Mouse (Mus musculus) frontal cortex, adult 2 months (tissue): ENCODE results near the gene Tnik. TPM values are rescaled to one million over a fixed set of nuclear protein-coding genes. Genes with fewer than 3 reads are reported as not detected.
A peak's percentile ranks its signal among the peaks of the same experiment; 100 is the strongest.

Experiments
- DNase-seq, 2 experiments: peaks; one replicate each; pipeline ENCODE4 v3.0.0; 2022; ENCODE audit warnings: low spot score in 1 of 2; ENCODE audit errors: extremely low spot score in 1 of 2
- polyA plus RNA-seq: library from polyadenylated mRNA; depleted of rRNA; stranded (reverse); fragments of >200 nt; gene quantifications from 2 replicates; pipeline ENCODE4 v1.2.3, GENCODE M21; 2012; rRNA removed

The Tnik gene
- polyA plus RNA-seq: 109 and 129 TPM in 2 replicates

GRCm38 (mm10) chr3:28263002-28263947 lies at the start of gene Tnik:
Gene Tnik (plus strand): TSS chr3:28263214.
- DNase-seq: peak; percentile 91 to 95

GRCm38 (mm10) chr3:28214886-28215311 lies 48.1 kb upstream of the Tnik start:
- DNase-seq: no peak

- DNase-seq: no peak
Measured at GRCm38 (mm10) chr3:28217001-28217400, 46.0 kb upstream of the Tnik start.

- DNase-seq: no peak
Measured at GRCm38 (mm10) chr3:28219533-28219932, 43.5 kb upstream of the Tnik start.

- no peak for DNase-seq
Measured at GRCm38 (mm10) chr3:28219964-28220363, 43.0 kb upstream of the Tnik start.

GRCm38 (mm10) chr3:28224437-28225356 lies 38.3 kb upstream of the Tnik start:
- no peak for DNase-seq

DNA sequence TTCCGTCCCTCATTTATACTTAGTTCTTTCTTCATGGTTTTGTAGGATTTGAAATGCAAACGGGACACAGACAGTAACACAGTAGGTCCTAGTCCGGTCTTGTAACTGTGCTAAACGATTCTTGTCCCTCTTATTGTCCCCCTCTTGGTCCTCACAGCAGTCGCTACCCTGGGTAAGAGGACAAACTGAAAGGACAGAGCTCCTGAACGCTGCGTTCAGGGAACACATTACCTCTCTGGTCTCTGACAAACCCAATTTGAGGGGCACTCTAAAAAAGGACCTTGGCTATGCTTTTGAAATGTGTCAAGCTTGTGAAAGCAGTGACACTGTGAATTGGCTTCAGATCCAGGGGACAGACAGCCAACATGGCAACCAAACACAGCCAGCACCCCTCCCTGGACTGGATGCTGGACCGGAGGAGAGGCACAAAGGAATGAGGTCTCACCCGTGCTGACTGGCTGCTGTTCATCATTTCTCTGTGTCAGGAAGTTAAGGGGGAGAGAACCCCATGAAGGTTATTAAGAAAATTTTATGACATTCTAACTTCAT lies 37.6 kb upstream of the Tnik start:
- peak in 1 of 2 experiments; percentile 17 for DNase-seq

- no peak for DNase-seq
Measured at GRCm38 (mm10) chr3:28226181-28226580, 36.8 kb upstream of the Tnik start.

DNA sequence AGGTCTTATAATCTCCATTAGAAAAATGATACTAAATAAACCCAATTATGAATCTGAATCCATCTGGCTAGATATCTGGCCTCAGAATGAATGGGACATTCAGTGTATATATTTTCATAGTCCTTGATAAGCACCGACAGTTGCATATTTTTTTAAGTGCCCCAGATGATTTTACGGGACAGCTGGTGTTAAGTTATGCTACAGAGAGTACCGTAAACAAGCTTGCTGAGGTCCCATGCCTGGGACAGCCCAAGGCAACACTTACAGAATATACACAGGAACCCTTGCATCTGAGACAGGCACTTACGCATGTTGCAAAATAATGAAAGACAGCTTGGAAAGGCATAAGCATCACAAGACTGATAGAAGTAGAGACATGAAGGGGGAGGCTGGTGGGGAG lies 34.1 kb upstream of the Tnik start:
- DNase-seq: no peak

- DNase-seq: no peak
Measured at GRCm38 (mm10) chr3:28229503-28229902, 33.5 kb upstream of the Tnik start.

DNA sequence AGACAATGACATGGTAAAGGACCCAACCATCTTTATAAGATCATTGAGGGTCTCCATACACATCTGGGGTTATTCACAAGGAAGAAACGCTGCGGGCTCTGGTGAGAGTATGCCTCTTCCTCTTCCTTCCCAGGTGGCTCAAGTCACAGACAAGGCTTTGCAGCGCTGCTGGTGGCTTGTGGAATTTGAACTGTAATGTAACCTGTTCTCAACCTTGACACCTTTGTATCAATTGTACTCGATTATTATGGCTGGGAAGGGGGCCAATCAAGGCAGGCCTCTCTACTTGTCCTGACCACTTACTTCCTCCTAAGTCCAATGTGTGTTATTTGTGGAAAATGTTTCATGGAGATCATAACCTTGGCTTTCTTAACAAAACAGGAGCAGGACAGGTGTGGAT lies 30.1 kb upstream of the Tnik start:
- DNase-seq: no peak

GRCm38 (mm10) chr3:28234179-28234578 lies 28.8 kb upstream of the Tnik start:
- no peak for DNase-seq

GRCm38 (mm10) chr3:28236689-28237088 lies 26.3 kb upstream of the Tnik start:
- no peak for DNase-seq

DNA sequence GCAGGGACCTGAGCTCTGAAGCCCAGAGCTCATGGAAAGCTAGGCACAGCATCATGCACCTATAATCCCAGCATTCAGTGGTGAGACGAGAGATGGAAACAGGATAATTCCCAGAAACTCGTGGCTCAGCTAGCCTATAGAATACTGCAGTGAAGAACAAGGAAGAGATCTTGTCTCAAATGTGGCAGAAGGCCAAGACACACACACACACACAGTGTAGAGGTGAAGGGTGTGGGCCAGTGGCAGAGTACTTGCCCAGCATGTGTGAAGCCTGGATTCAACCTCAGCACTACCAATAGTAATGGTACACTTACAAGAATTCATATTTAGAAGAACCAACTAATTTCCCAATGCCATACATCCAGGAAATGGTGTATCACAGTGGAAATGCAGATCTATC lies 24.9 kb upstream of the Tnik start:
- DNase-seq: no peak

GRCm38 (mm10) chr3:28242561-28242960 lies 20.5 kb upstream of the Tnik start:
- DNase-seq: peak in 1 of 2 experiments; percentile 51

DNA sequence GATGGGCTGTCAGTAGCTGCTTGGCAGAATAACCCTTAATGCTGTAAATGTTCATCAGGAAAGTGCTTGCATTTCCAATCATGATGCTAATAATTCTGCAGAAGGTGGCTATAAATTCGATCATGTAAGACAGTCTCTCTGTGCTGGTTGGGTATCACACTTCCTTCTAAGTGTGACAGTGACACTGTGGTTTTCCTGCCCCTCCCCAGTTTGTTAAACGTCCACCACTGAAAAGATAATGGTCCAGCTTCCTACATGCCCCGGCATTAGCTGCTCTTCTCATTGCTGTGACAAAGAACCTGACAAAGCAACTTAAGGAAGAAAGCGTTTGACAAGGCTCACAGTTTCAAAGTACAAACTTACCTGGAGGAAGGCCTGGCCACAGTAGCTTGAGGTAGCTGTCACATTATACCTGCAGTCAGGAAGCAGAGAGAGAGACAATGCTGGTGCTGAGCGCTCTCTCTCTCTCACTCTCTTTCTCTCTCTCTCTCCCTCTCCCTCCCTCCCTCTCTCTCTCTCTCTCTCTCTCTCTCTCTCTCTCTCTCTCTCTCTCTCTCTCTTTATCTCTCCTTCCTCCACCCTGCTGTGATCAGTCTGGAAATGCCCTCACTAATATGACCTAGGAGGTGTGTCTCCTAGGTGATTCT lies 18.6 kb upstream of the Tnik start:
- DNase-seq: no peak

DNA sequence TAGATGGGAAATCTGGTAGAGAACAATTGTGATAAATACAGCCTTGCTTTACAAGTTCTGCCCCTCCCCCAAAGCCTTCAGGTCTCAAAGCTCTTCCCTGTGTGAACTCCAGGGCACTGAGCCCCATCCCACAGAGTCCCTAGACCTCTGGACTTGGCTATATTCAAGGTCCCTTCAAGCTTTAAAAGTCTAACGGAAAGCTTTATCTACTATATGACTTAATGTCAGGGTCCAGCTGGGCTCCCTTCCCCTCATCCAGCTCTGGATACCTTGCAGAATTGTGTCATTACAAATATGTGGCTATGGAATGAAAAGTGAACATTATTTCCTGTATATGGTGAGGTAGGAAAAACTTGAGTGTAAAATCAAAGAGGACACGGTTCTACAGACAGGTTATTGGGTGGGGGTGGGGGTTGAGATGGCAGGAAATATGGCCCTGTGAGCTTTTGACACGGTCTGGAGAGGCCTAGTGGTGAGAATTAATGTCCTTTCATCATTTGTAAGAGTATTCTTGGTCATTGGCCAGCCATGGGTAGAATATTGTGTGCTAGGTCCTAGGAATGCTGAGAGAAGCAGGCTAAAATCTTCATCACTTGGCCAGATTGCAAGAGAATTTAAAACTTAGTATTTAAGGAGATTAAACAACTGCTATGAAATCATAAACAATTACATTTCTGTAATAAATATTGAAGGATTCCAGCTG lies 14.6 kb upstream of the Tnik start:
- no peak for DNase-seq

- DNase-seq: no peak
Measured at GRCm38 (mm10) chr3:28255711-28256110, 7.3 kb upstream of the Tnik start.

GRCm38 (mm10) chr3:28262371-28263001 lies 528 bp upstream of the Tnik start:
- DNase-seq: peak in 1 of 2 experiments; percentile 56
